Mouse (Mus musculus): ENCODE measurements around the gene Insig2.

GRCm38 (mm10) chr1:121359680-121360079 lies 27.3 kb upstream of the Insig2 start:
- TF ChIP-seq POLR2A (IDR thresholded peaks at IDR 0.05; ENCODE audit: low read depth, low read length) (no peak), CTCF (IDR thresholded peaks at IDR 0.05; ENCODE audit: extremely low read depth, insufficient read depth, insufficient read length, insufficient replicate concordance) (no peak)

Data from spleen, adult 2 months (tissue).